Mouse (Mus musculus) myocyte (in vitro differentiated cells): ENCODE results near the gene Zcchc14.

Source experiments
- E2F4 ChIP-seq: IDR thresholded peaks from one replicate; pipeline ENCODE4 v1.6.1; 2011; ENCODE audit warnings: mild to moderate bottlenecking, control low read depth, moderate library complexity; ENCODE audit not compliant: insufficient read depth
- MAX ChIP-seq: IDR thresholded peaks from one replicate; pipeline ENCODE4 v1.6.1; 2011; ENCODE audit warnings: low read depth, mild to moderate bottlenecking, control low read depth
- MYOD1 ChIP-seq, 3 experiments: IDR thresholded peaks; one replicate each; pipeline ENCODE4 v1.6.1; 2011; ENCODE audit warnings: control low read depth in 2 of 3, low read depth in 2 of 3, mild to moderate bottlenecking in 2 of 3, moderate library complexity in 1 of 3; ENCODE audit not compliant: insufficient read length in 2 of 3, control insufficient read depth in 1 of 3
- MYOG ChIP-seq, 3 experiments: IDR thresholded peaks; one replicate each; pipeline ENCODE4 v1.6.1; 2011; ENCODE audit warnings: control low read depth in 2 of 3, low read depth in 2 of 3, mild to moderate bottlenecking in 2 of 3; ENCODE audit not compliant: insufficient read length in 2 of 3, control insufficient read depth in 1 of 3, insufficient read depth in 1 of 3
- POLR2A ChIP-seq: IDR thresholded peaks from one replicate; pipeline ENCODE4 v1.6.1; 2011; ENCODE audit warnings: low read depth, mild to moderate bottlenecking, control low read depth, moderate library complexity; ENCODE audit not compliant: insufficient read length
- POLR2AphosphoS2 ChIP-seq: IDR thresholded peaks from one replicate; pipeline ENCODE4 v1.6.1; 2011; ENCODE audit warnings: low read depth, control low read depth; ENCODE audit not compliant: insufficient read length
- REST ChIP-seq: IDR thresholded peaks from one replicate; pipeline ENCODE4 v1.6.1; 2011; ENCODE audit warnings: mild to moderate bottlenecking, control low read depth, moderate library complexity; ENCODE audit not compliant: insufficient read depth, insufficient read length
- USF1 ChIP-seq: IDR thresholded peaks from one replicate; pipeline ENCODE4 v1.6.1; 2011; ENCODE audit warnings: low read depth, mild to moderate bottlenecking, control low read depth, moderate library complexity

DNA sequence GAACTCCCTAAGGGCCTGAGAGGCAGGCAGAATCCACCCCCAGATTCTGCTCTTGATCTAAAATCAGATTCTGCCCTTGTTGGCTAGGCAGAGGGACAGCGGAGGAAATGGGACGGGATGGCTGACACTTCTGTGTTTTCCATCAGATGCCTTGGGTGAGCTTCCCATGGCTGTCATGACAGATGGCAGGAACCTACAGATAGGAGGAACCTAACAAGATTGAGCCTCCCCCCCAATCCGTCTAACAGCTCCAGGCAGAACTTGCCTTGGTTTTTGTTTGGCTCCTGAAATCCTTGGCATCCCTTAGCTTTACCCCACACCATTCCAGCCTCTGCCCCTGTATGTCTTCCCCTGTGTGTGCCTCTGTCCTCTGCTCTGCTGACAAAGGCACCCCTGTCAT lies 22.5 kb upstream of the Zcchc14 start:
- TF ChIP-seq E2F4 (no peak), POLR2A (no peak), REST (no peak), POLR2AphosphoS2 (no peak), USF1 (no peak), MAX (no peak), MYOD1 (IDR thresholded peaks at IDR 0.05; ENCODE audit: control insufficient read depth in 1 of 3, insufficient read length in 2 of 3, low read depth in 2 of 3) (no peak), MYOG (IDR thresholded peaks at IDR 0.05; ENCODE audit: control insufficient read depth in 1 of 3, insufficient read depth in 1 of 3, insufficient read length in 2 of 3, low read depth in 2 of 3) (no peak)
